Mouse (Mus musculus) liver, embryonic 14.5 days (tissue): ENCODE data around the gene Igfbp3. TPM values are rescaled to one million over a fixed set of nuclear protein-coding genes. Genes with fewer than 3 reads are reported as not detected.

Source experiments
- ATAC-seq: fragments of 200-750 bp; cut with Nextera tagmentation; 2 replicates; pipeline ENCODE4 v1.8.0; 2017; ENCODE audit warnings: moderate number of reproducible peaks, mild to moderate bottlenecking, moderate library complexity; ENCODE audit not compliant: insufficient read depth
- DNase-seq, 3 experiments: peaks; one replicate each; pipeline ENCODE4 v3.0.0-alpha.2; 2012 to 2013; ENCODE audit warnings: low read depth in 3 of 3, low spot score in 3 of 3
- H3K27ac ChIP-seq: fragments of 300-500 bp; sonication (generic); 2 replicates; pipeline ENCODE4 v1.5.1; 2014; ENCODE audit warnings: moderate library complexity, mild to moderate bottlenecking, control low read depth, inconsistent platforms
- H3K27me3 ChIP-seq: fragments of 300-500 bp; sonication (generic); 2 replicates; pipeline ENCODE4 v1.6.1; 2014; ENCODE audit warnings: mild to moderate bottlenecking, low read length, moderate library complexity; ENCODE audit not compliant: control insufficient read depth, insufficient read depth
- H3K36me3 ChIP-seq: fragments of 300-500 bp; sonication (generic); replicated peaks from 2 replicates; pipeline ENCODE4 v1.6.1; 2014; ENCODE audit warnings: low read depth; ENCODE audit not compliant: control insufficient read depth, insufficient read depth
- H3K4me1 ChIP-seq, 2 experiments: fragments of 200-500 bp in 1 of 2; fragments of 300-500 bp in 1 of 2; sonication (generic) in 1 of 2; replicated peaks; 2 replicates each; pipeline ENCODE4 v1.6.1; 2012 to 2014; ENCODE audit warnings: antibody characterized with exemption in 1 of 2, inconsistent platforms in 1 of 2, low read length in 1 of 2; ENCODE audit not compliant: control insufficient read depth in 2 of 2, insufficient read depth in 2 of 2
- H3K4me2 ChIP-seq: fragments of 300-500 bp; sonication (generic); 2 replicates; pipeline ENCODE4 v1.6.1; 2014; ENCODE audit warnings: low read depth, mild to moderate bottlenecking, control low read depth, moderate library complexity
- H3K4me3 ChIP-seq, 2 experiments: fragments of 200-500 bp in 1 of 2; fragments of 300-500 bp in 1 of 2; sonication (generic) in 1 of 2; 2 replicates each; pipeline ENCODE4 v1.5.1; 2012 to 2014; ENCODE audit warnings: low read depth in 2 of 2, low read length in 2 of 2, mild to moderate bottlenecking in 2 of 2, control low read depth in 1 of 2, inconsistent platforms in 1 of 2, moderate library complexity in 1 of 2; ENCODE audit not compliant: insufficient read depth in 1 of 2
- H3K9ac ChIP-seq: fragments of 300-500 bp; sonication (generic); replicated peaks from 2 replicates; pipeline ENCODE4 v1.6.1; 2014; ENCODE audit warnings: mild to moderate bottlenecking, control low read depth, moderate library complexity
- H3K9me3 ChIP-seq: fragments of 300-500 bp; sonication (generic); 2 replicates; pipeline ENCODE4 v1.6.1; 2016; ENCODE audit warnings: low read length, mixed read lengths; ENCODE audit not compliant: control insufficient read depth
- CTCF ChIP-seq: IDR thresholded peaks from 2 replicates; pipeline ENCODE4 v1.5.1; 2016; ENCODE audit warnings: antibody characterized with exemption, low read depth, control low read depth
- EP300 ChIP-seq: IDR thresholded peaks from 2 replicates; pipeline ENCODE4 v1.6.1; 2016; ENCODE audit warnings: antibody characterized with exemption, low read depth
- WGBS: fragments of 180-500 bp; shearing (Covaris S2); extraction: QIAGEN DNeasy Blood & Tissue Kit; methylation state at CpG from one replicate; pipeline ENCODE4 v1.1.7; 2014; ENCODE audit not compliant: insufficient replicate concordance; 5-methylcytosine and 5-hydroxymethylcytosine counted together
- polyA plus RNA-seq, 2 experiments: library from polyadenylated mRNA; depleted of rRNA in 1 of 2; stranded (reverse) in 1 of 2; unstranded in 1 of 2; fragments of >200 nt; fragmentation: Nextera tagmentation in 1 of 2; extraction: Ambion mirVana in 1 of 2; gene quantifications; 2 replicates each; pipeline versions ENCODE4 v1.2.1 to v1.2.3; 2012 to 2014

The Igfbp3 gene
- polyA plus RNA-seq, 2 experiments = 19.0 to 21.4 TPM

- no peak for TF ChIP-seq EP300
- TF ChIP-seq CTCF = no peak
- Histone ChIP-seq H3K9ac (no peak overlapping the region), H3K27ac (no peak overlapping the region), H3K27me3 (no peaks in the 10 kb centered on the region), H3K4me1 (no peaks in the 10 kb centered on the region), H3K9me3 (no peaks in the 10 kb centered on the region), H3K4me2 (no peak overlapping the region), H3K36me3 (no peaks in the 10 kb centered on the region), H3K4me3 (no peak overlapping the region)
- ATAC-seq = no peak
- WGBS = 61% methylated on average over 6 of the region's 6 CpGs
- no peak for DNase-seq
Measured at GRCm38 (mm10) chr11:7238546-7238945, 24.8 kb upstream of the Igfbp3 start.

- Histone ChIP-seq H3K9ac (no peak overlapping the region), H3K27me3 (no peaks in the 10 kb centered on the region), H3K27ac (no peak overlapping the region), H3K4me3 (no peak overlapping the region), H3K4me1 (no peaks in the 10 kb centered on the region), H3K4me2 (no peak overlapping the region), H3K9me3 (no peaks in the 10 kb centered on the region), H3K36me3 (no peaks in the 10 kb centered on the region)
- TF ChIP-seq EP300 (no peak), CTCF (no peak)
- ATAC-seq (no peak), DNase-seq (no peak)
- 29% methylated on average over 6 of the region's 6 CpGs for WGBS
Measured at GRCm38 (mm10) chr11:7237712-7238111, 24.0 kb upstream of the Igfbp3 start.

- no peaks in the 10 kb centered on the region for H3K4me1 ChIP-seq
- H3K36me3 ChIP-seq = no peaks in the 10 kb centered on the region
- no peak overlapping the region for H3K4me2 ChIP-seq
- WGBS = 53% methylated on average over 2 of the region's 2 CpGs
- DNase-seq (no peak), ATAC-seq (no peak)
- H3K27me3 ChIP-seq = no peaks in the 10 kb centered on the region
- no peak overlapping the region for H3K27ac ChIP-seq
- H3K9me3 ChIP-seq = no peaks in the 10 kb centered on the region
- no peak overlapping the region for H3K4me3 ChIP-seq
- TF ChIP-seq EP300 (no peak), CTCF (no peak)
- H3K9ac ChIP-seq = no peak overlapping the region
Measured at GRCm38 (mm10) chr11:7236751-7237150, 23.0 kb upstream of the Igfbp3 start.

- Histone ChIP-seq H3K27ac (no peak overlapping the region), H3K9me3 (no peaks in the 10 kb centered on the region), H3K4me3 (no peak overlapping the region), H3K36me3 (no peaks in the 10 kb centered on the region), H3K4me2 (no peak overlapping the region), H3K9ac (no peak overlapping the region), H3K27me3 (no peaks in the 10 kb centered on the region), H3K4me1 (no peaks in the 10 kb centered on the region)
- DNase-seq (no peak), ATAC-seq (peak; percentile 26; the same call in 1 of the 2 replicates)
- TF ChIP-seq EP300 (no peak), CTCF (no peak)
- WGBS = 20% methylated on average over 3 of the region's 3 CpGs
Measured at GRCm38 (mm10) chr11:7234981-7235609, 21.4 kb upstream of the Igfbp3 start.

DNA sequence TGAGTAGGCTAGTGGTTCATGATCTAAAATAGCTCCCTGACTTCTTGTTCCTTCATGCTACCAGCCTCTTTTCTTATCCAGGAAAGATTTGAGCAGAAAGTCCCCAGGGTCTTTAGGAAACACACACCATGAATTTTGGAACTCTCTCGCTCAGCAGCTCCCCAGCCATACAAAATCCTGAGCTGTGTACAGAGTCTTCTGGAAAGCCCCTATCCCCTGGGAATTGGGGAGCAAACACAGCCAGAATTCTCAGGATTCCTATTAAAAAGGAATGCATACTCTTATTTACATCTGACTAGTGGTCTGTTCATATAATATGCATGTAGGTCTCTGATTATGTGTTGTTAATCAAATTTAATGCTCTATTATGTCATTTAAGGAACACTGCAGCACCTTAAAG lies 20.7 kb upstream of the Igfbp3 start:
- no peak for ATAC-seq
- H3K27ac ChIP-seq = no peak overlapping the region
- H3K4me3 ChIP-seq = no peak overlapping the region
- DNase-seq = no peak
- TF ChIP-seq CTCF (no peak), EP300 (no peak)
- no peaks in the 10 kb centered on the region for H3K27me3 ChIP-seq
- no peak overlapping the region for H3K4me2 ChIP-seq
- H3K4me1 ChIP-seq = no peaks in the 10 kb centered on the region
- H3K9ac ChIP-seq = no peak overlapping the region
- WGBS = 43% methylated on average over 1 of the region's 1 CpGs
- H3K9me3 ChIP-seq = no peaks in the 10 kb centered on the region
- no peaks in the 10 kb centered on the region for H3K36me3 ChIP-seq
